Mouse (Mus musculus) cerebellum, adult 8-10 months (tissue): Measurements from ENCODE around the gene Tsc22d3.
A peak's percentile ranks its signal among the peaks of the same experiment; 100 is the strongest.

Experiments
- DNase-seq: peaks from one replicate; pipeline ENCODE4 v3.0.0; 2022

The Tsc22d3 gene

GRCm38 (mm10) chrX:140600410-140601109 is at the start of gene Tsc22d3:
Gene Tsc22d3, minus strand, starts transcription at chrX:140600659.
- peak; percentile 53 for DNase-seq

- DNase-seq = no peak
These were observed 39.1 kb upstream of the Tsc22d3 start for GRCm38 (mm10) chrX:140639592-140639991.

GRCm38 (mm10) chrX:140638028-140638427 is 37.6 kb upstream of the Tsc22d3 start:
- no peak for DNase-seq

GRCm38 (mm10) chrX:140624875-140625594 is 24.6 kb upstream of the Tsc22d3 start:
- DNase-seq = no peak

GRCm38 (mm10) chrX:140609938-140610337 is 9.5 kb upstream of the Tsc22d3 start:
- DNase-seq = no peak

- DNase-seq = no peak
These were observed 1.4 kb upstream of the Tsc22d3 start for GRCm38 (mm10) chrX:140601884-140602283.

GRCm38 (mm10) chrX:140601311-140601710 is 852 bp upstream of the Tsc22d3 start:
- DNase-seq = no peak

GRCm38 (mm10) chrX:140599561-140600409 is 674 bp downstream of the Tsc22d3 start:
- DNase-seq = peak; percentile 4

GRCm38 (mm10) chrX:140598850-140599560 is 1.5 kb downstream of the Tsc22d3 start:
- peak; percentile 16 for DNase-seq

- no peak for DNase-seq
These were observed 2.1 kb downstream of the Tsc22d3 start for GRCm38 (mm10) chrX:140598194-140598849.

GRCm38 (mm10) chrX:140591176-140591575 is 9.3 kb downstream of the Tsc22d3 start:
- no peak for DNase-seq

- peak; percentile 10 for DNase-seq
These were observed 10.3 kb downstream of the Tsc22d3 start for GRCm38 (mm10) chrX:140590142-140590541.

GRCm38 (mm10) chrX:140589194-140589751 is 11.2 kb downstream of the Tsc22d3 start:
- DNase-seq = no peak

GRCm38 (mm10) chrX:140588534-140588933 is 11.9 kb downstream of the Tsc22d3 start:
- DNase-seq = no peak

GRCm38 (mm10) chrX:140580416-140580815 is 20.0 kb downstream of the Tsc22d3 start:
- no peak for DNase-seq

GRCm38 (mm10) chrX:140575636-140576035 is 24.8 kb downstream of the Tsc22d3 start:
- DNase-seq = no peak

- DNase-seq = no peak
These were observed 25.3 kb downstream of the Tsc22d3 start for GRCm38 (mm10) chrX:140575200-140575599.

GRCm38 (mm10) chrX:140572702-140573338 is 27.6 kb downstream of the Tsc22d3 start:
- DNase-seq = no peak

- no peak for DNase-seq
These were observed 30.9 kb downstream of the Tsc22d3 start for GRCm38 (mm10) chrX:140569595-140569994.

GRCm38 (mm10) chrX:140567711-140568407 is 32.6 kb downstream of the Tsc22d3 start:
- no peak for DNase-seq

GRCm38 (mm10) chrX:140565759-140566158 is 34.7 kb downstream of the Tsc22d3 start:
- DNase-seq = no peak
